Mouse (Mus musculus) hindbrain, embryonic 11.5 days (tissue): ENCODE data around the gene Rwdd4a. TPM values are rescaled to one million over a fixed set of nuclear protein-coding genes. Genes with fewer than 3 reads are reported as not detected.

Experiments used
- ATAC-seq: fragments of 200-750 bp; cut with Nextera tagmentation; 2 replicates; pipeline ENCODE4 v1.8.0; 2017; ENCODE audit warnings: mild to moderate bottlenecking, moderate TSS enrichment, moderate library complexity; ENCODE audit not compliant: low FRiP score
- DNase-seq: peaks from one replicate; pipeline ENCODE4 v3.0.0-alpha.2; 2015; ENCODE audit warnings: low spot score
- H3K27ac ChIP-seq: fragments of 300-500 bp; sonication (generic); 2 replicates; pipeline ENCODE4 v1.5.1; 2014; ENCODE audit warnings: mild to moderate bottlenecking, low read depth, low read length
- H3K27me3 ChIP-seq: fragments of 300-500 bp; sonication (generic); 2 replicates; pipeline ENCODE4 v1.6.1; 2014; ENCODE audit warnings: mild to moderate bottlenecking, low read length, moderate library complexity, mixed read lengths; ENCODE audit not compliant: control insufficient read depth, insufficient read depth
- H3K36me3 ChIP-seq: fragments of 300-500 bp; sonication (generic); 2 replicates; pipeline ENCODE4 v1.6.1; 2014; ENCODE audit warnings: mild to moderate bottlenecking, low read length, moderate library complexity, mixed read lengths; ENCODE audit not compliant: control insufficient read depth, insufficient read depth
- H3K4me1 ChIP-seq: fragments of 300-500 bp; sonication (generic); replicated peaks from 2 replicates; pipeline ENCODE4 v1.6.1; 2014; ENCODE audit warnings: low read length, mixed read lengths; ENCODE audit not compliant: control insufficient read depth, insufficient read depth
- H3K4me2 ChIP-seq: fragments of 300-500 bp; sonication (generic); replicated peaks from 2 replicates; pipeline ENCODE4 v1.6.1; 2014; ENCODE audit warnings: mild to moderate bottlenecking, low read depth, low read length
- H3K4me3 ChIP-seq: fragments of 300-500 bp; sonication (generic); 2 replicates; pipeline ENCODE4 v1.5.1; 2014; ENCODE audit warnings: low read depth, low read length
- H3K9ac ChIP-seq: fragments of 300-500 bp; sonication (generic); 2 replicates; pipeline ENCODE4 v1.6.1; 2014; ENCODE audit warnings: low read depth, low read length
- H3K9me3 ChIP-seq: fragments of 300-500 bp; sonication (generic); 2 replicates; pipeline ENCODE4 v1.6.1; 2016; ENCODE audit warnings: low read length; ENCODE audit not compliant: control insufficient read depth
- WGBS: fragments of 180-500 bp; shearing (Covaris S2); extraction: QIAGEN DNeasy Blood & Tissue Kit; methylation state at CpG from one replicate; pipeline ENCODE4 v1.1.7; 2014; 5-methylcytosine and 5-hydroxymethylcytosine counted together
- polyA plus RNA-seq: library from polyadenylated mRNA; unstranded; fragments of >200 nt; fragmentation: Nextera tagmentation; extraction: Ambion mirVana; gene quantifications from 2 replicates; pipeline ENCODE4 v1.2.1, GENCODE M21; 2014

Rwdd4a gene
- polyA plus RNA-seq, 1 experiment from 2014 or later, result 56.8 TPM

GRCm38 (mm10) chr8:47560801-47561200 lies 27.3 kb downstream of the Rwdd4a start:
- no peak overlapping the region for H3K4me3 ChIP-seq
- H3K9ac ChIP-seq, result no peak overlapping the region
- WGBS, result 88% methylated on average over 7 of the region's 7 CpGs
- H3K36me3 ChIP-seq, result no peaks in the 10 kb centered on the region
- no peak overlapping the region for H3K4me2 ChIP-seq
- no peak for DNase-seq
- no peaks in the 10 kb centered on the region for H3K9me3 ChIP-seq
- no peak overlapping the region for H3K27ac ChIP-seq
- ATAC-seq, result no peak
- no peaks in the 10 kb centered on the region for H3K4me1 ChIP-seq
- H3K27me3 ChIP-seq, result no peaks in the 10 kb centered on the region

GRCm38 (mm10) chr8:47566551-47566950 lies 33.1 kb downstream of the Rwdd4a start:
- Histone ChIP-seq H3K9me3 (no peaks in the 10 kb centered on the region), H3K4me2 (no peak overlapping the region), H3K4me3 (no peak overlapping the region), H3K36me3 (no peaks in the 10 kb centered on the region), H3K27me3 (no peaks in the 10 kb centered on the region), H3K4me1 (no peaks in the 10 kb centered on the region), H3K27ac (no peak overlapping the region), H3K9ac (no peak overlapping the region)
- ATAC-seq, result no peak
- 92% methylated on average over 6 of the region's 6 CpGs for WGBS
- no peak for DNase-seq

- 90% methylated on average over 5 of the region's 5 CpGs for WGBS
- Histone ChIP-seq H3K4me2 (no peak overlapping the region), H3K27ac (no peak overlapping the region), H3K27me3 (no peaks in the 10 kb centered on the region), H3K9ac (no peak overlapping the region), H3K9me3 (no peaks in the 10 kb centered on the region), H3K4me3 (no peak overlapping the region), H3K4me1 (no peaks in the 10 kb centered on the region), H3K36me3 (no peaks in the 10 kb centered on the region)
- ATAC-seq (no peak), DNase-seq (no peak)
These were observed 34.6 kb downstream of the Rwdd4a start for GRCm38 (mm10) chr8:47568098-47568497.

- no peaks in the 10 kb centered on the region for H3K4me1 ChIP-seq
- H3K4me3 ChIP-seq, result no peak overlapping the region
- no peaks in the 10 kb centered on the region for H3K27me3 ChIP-seq
- H3K4me2 ChIP-seq, result no peak overlapping the region
- ATAC-seq (no peak), DNase-seq (no peak)
- no peak overlapping the region for H3K27ac ChIP-seq
- WGBS, result 88% methylated on average over 6 of the region's 6 CpGs
- no peaks in the 10 kb centered on the region for H3K9me3 ChIP-seq
- H3K36me3 ChIP-seq, result no peaks in the 10 kb centered on the region
- H3K9ac ChIP-seq, result no peak overlapping the region
These were observed 36.7 kb downstream of the Rwdd4a start for GRCm38 (mm10) chr8:47570161-47570560.

- H3K27me3 ChIP-seq, result no peaks in the 10 kb centered on the region
- DNase-seq (no peak), ATAC-seq (no peak)
- H3K9ac ChIP-seq, result no peak overlapping the region
- no peaks in the 10 kb centered on the region for H3K9me3 ChIP-seq
- H3K27ac ChIP-seq, result no peak overlapping the region
- no peak overlapping the region for H3K4me3 ChIP-seq
- H3K36me3 ChIP-seq, result no peaks in the 10 kb centered on the region
- no peaks in the 10 kb centered on the region for H3K4me1 ChIP-seq
- H3K4me2 ChIP-seq, result no peak overlapping the region
- 83% methylated on average over 7 of the region's 7 CpGs for WGBS
These were observed 40.0 kb downstream of the Rwdd4a start for GRCm38 (mm10) chr8:47573482-47573881.

GRCm38 (mm10) chr8:47581454-47581853 lies 48.0 kb downstream of the Rwdd4a start:
- ATAC-seq (no peak), DNase-seq (no peak)
- Histone ChIP-seq H3K9ac (no peak overlapping the region), H3K27ac (no peak overlapping the region), H3K36me3 (no peaks in the 10 kb centered on the region), H3K27me3 (no peaks in the 10 kb centered on the region), H3K4me3 (no peak overlapping the region), H3K9me3 (no peaks in the 10 kb centered on the region), H3K4me2 (no peak overlapping the region), H3K4me1 (no peaks in the 10 kb centered on the region)
- 82% methylated on average over 7 of the region's 7 CpGs for WGBS

GRCm38 (mm10) chr8:47588616-47589015 lies 55.2 kb downstream of the Rwdd4a start:
- ATAC-seq (no peak), DNase-seq (no peak)
- no peak overlapping the region for H3K4me3 ChIP-seq
- H3K27me3 ChIP-seq, result no peaks in the 10 kb centered on the region
- no peaks in the 10 kb centered on the region for H3K9me3 ChIP-seq
- 96% methylated on average over 5 of the region's 5 CpGs for WGBS
- no peak overlapping the region for H3K4me2 ChIP-seq
- no peak overlapping the region for H3K27ac ChIP-seq
- no peak overlapping the region for H3K9ac ChIP-seq
- no peaks in the 10 kb centered on the region for H3K4me1 ChIP-seq
- no peaks in the 10 kb centered on the region for H3K36me3 ChIP-seq

- Histone ChIP-seq H3K9ac (no peak overlapping the region), H3K27me3 (no peaks in the 10 kb centered on the region), H3K4me2 (no peak overlapping the region), H3K36me3 (no peaks in the 10 kb centered on the region), H3K9me3 (no peaks in the 10 kb centered on the region), H3K27ac (no peak overlapping the region), H3K4me3 (no peak overlapping the region), H3K4me1 (no peaks in the 10 kb centered on the region)
- DNase-seq (peak; percentile 11), ATAC-seq (0 out of 2 replicates have a peak, but pooled peaks have one; percentile 67)
- WGBS, result 63% methylated on average over 10 of the region's 10 CpGs
These were observed 56.9 kb downstream of the Rwdd4a start for GRCm38 (mm10) chr8:47590400-47590799.

- no peaks in the 10 kb centered on the region for H3K27me3 ChIP-seq
- DNase-seq (no peak), ATAC-seq (no peak)
- no peak overlapping the region for H3K9ac ChIP-seq
- H3K4me1 ChIP-seq, result no peaks in the 10 kb centered on the region
- H3K4me2 ChIP-seq, result no peak overlapping the region
- H3K9me3 ChIP-seq, result no peaks in the 10 kb centered on the region
- H3K36me3 ChIP-seq, result no peaks in the 10 kb centered on the region
- H3K4me3 ChIP-seq, result no peak overlapping the region
- 88% methylated on average over 8 of the region's 8 CpGs for WGBS
- H3K27ac ChIP-seq, result no peak overlapping the region
These were observed 67.2 kb downstream of the Rwdd4a start for GRCm38 (mm10) chr8:47600664-47601063.
